Mouse (Mus musculus) liver, postnatal 0 days (tissue): ENCODE results near the gene Gcgr. TPM values are rescaled to one million over a fixed set of nuclear protein-coding genes. Genes with fewer than 3 reads are reported as not detected.
A peak's percentile ranks its signal among the peaks of the same experiment; 100 is the strongest.

ENCODE experiments used
- ATAC-seq: fragments of 200-750 bp; cut with Nextera tagmentation; 2 replicates; pipeline ENCODE4 v1.8.0; 2017; ENCODE audit warnings: mild to moderate bottlenecking, moderate library complexity
- DNase-seq: peaks from one replicate; pipeline ENCODE4 v3.0.0-alpha.2; 2016
- H3K27ac ChIP-seq: fragments of 300-500 bp; sonication (generic); 2 replicates; pipeline ENCODE4 v1.5.1; 2014; ENCODE audit warnings: antibody characterized with exemption, moderate library complexity, mild to moderate bottlenecking, low read depth
- H3K27me3 ChIP-seq: fragments of 300-500 bp; sonication (generic); 2 replicates; pipeline ENCODE4 v1.6.1; 2014; ENCODE audit warnings: low read length, control low read depth, mixed read lengths; ENCODE audit not compliant: insufficient read depth
- H3K36me3 ChIP-seq: fragments of 300-500 bp; sonication (generic); replicated peaks from 2 replicates; pipeline ENCODE4 v1.6.1; 2014; ENCODE audit warnings: mild to moderate bottlenecking, control low read depth, low read length, moderate library complexity, mixed read lengths; ENCODE audit not compliant: insufficient read depth
- H3K4me1 ChIP-seq: fragments of 300-500 bp; sonication (generic); 2 replicates; pipeline ENCODE4 v1.6.1; 2014; ENCODE audit warnings: antibody characterized with exemption, mild to moderate bottlenecking, control low read depth; ENCODE audit not compliant: insufficient read depth
- H3K4me2 ChIP-seq: fragments of 300-500 bp; sonication (generic); 2 replicates; pipeline ENCODE4 v1.6.1; 2014; ENCODE audit warnings: low read depth, mild to moderate bottlenecking, low read length, moderate library complexity, mixed read lengths
- H3K4me3 ChIP-seq: fragments of 300-500 bp; sonication (generic); 2 replicates; pipeline ENCODE4 v1.5.1; 2014; ENCODE audit warnings: low read depth, low read length
- H3K9ac ChIP-seq: fragments of 300-500 bp; sonication (generic); replicated peaks from 2 replicates; pipeline ENCODE4 v1.6.1; 2014; ENCODE audit warnings: mild to moderate bottlenecking, moderate library complexity
- H3K9me3 ChIP-seq: fragments of 300-500 bp; sonication (generic); 2 replicates; pipeline ENCODE4 v1.6.1; 2016; ENCODE audit warnings: mild to moderate bottlenecking, control low read depth, low read length, mixed read lengths
- CTCF ChIP-seq: sonication (generic); IDR thresholded peaks from 2 replicates; pipeline ENCODE4 v1.5.1; 2016; ENCODE audit warnings: antibody characterized with exemption, low read depth
- EP300 ChIP-seq: IDR thresholded peaks from 2 replicates; pipeline ENCODE4 v1.6.1; 2016; ENCODE audit warnings: antibody characterized with exemption, low read depth, mild to moderate bottlenecking
- WGBS: fragments of 180-500 bp; shearing (Covaris S2); extraction: QIAGEN DNeasy Blood & Tissue Kit; methylation state at CpG from one replicate; pipeline ENCODE4 v1.1.7; 2014; ENCODE audit not compliant: insufficient replicate concordance; 5-methylcytosine and 5-hydroxymethylcytosine counted together
- polyA plus RNA-seq: library from polyadenylated mRNA; unstranded; fragments of >200 nt; fragmentation: Nextera tagmentation; extraction: Ambion mirVana; gene quantifications from 2 replicates; pipeline ENCODE4 v1.2.1, GENCODE M21; 2015

Gcgr gene
- polyA plus RNA-seq, 1 experiment from 2014 or later, result 66.9 TPM

GRCm38 (mm10) chr11:120500357-120500756 is 30.1 kb upstream of the Gcgr start:
- Histone ChIP-seq H3K27me3 (no peaks in the 10 kb centered on the region), H3K36me3 (peaks cover 8% of the 10 kb centered on the region), H3K27ac (peak overlapping the region; percentile 16), H3K9me3 (no peaks in the 10 kb centered on the region), H3K4me1 (peaks cover 3% of the 10 kb centered on the region; the same call in 1 of the 2 replicates), H3K9ac (peak overlapping the region; percentile 30; the same call in 1 of the 2 replicates), H3K4me3 (no peak overlapping the region), H3K4me2 (no peak overlapping the region)
- ATAC-seq (peak; percentile 56), DNase-seq (peak; percentile 62)
- no peak for TF ChIP-seq CTCF
- TF ChIP-seq EP300, result no peak
- WGBS, result 17% methylated on average over 3 of the region's 3 CpGs

GRCm38 (mm10) chr11:120501018-120501417 is 29.5 kb upstream of the Gcgr start:
- Histone ChIP-seq H3K36me3 (peaks cover 3% of the 10 kb centered on the region), H3K4me3 (no peak overlapping the region), H3K4me1 (peaks cover 3% of the 10 kb centered on the region; the same call in 1 of the 2 replicates), H3K27ac (no peak overlapping the region), H3K9ac (no peak overlapping the region), H3K27me3 (no peaks in the 10 kb centered on the region), H3K4me2 (no peak overlapping the region), H3K9me3 (no peaks in the 10 kb centered on the region)
- ATAC-seq (0 out of 2 replicates have a peak, but pooled peaks have one; percentile 11), DNase-seq (no peak)
- no peak for TF ChIP-seq CTCF
- TF ChIP-seq EP300, result no peak
- 53% methylated on average over 6 of the region's 6 CpGs for WGBS

- H3K4me2 ChIP-seq, result no peak overlapping the region
- ATAC-seq (no peak), DNase-seq (no peak)
- H3K4me3 ChIP-seq, result no peak overlapping the region
- no peaks in the 10 kb centered on the region for H3K9me3 ChIP-seq
- peaks cover 3% of the 10 kb centered on the region; the same call in 1 of the 2 replicates for H3K4me1 ChIP-seq
- no peak overlapping the region for H3K9ac ChIP-seq
- peaks cover 3% of the 10 kb centered on the region for H3K36me3 ChIP-seq
- no peak overlapping the region for H3K27ac ChIP-seq
- WGBS, result 68% methylated on average over 4 of the region's 4 CpGs
- TF ChIP-seq CTCF (no peak), EP300 (no peak)
- H3K27me3 ChIP-seq, result no peaks in the 10 kb centered on the region
Measured at GRCm38 (mm10) chr11:120501701-120502100, 28.8 kb upstream of the Gcgr start.

- H3K4me1 ChIP-seq, result peaks cover 13% of the 10 kb centered on the region
- no peaks in the 10 kb centered on the region for H3K9me3 ChIP-seq
- no peaks in the 10 kb centered on the region for H3K27me3 ChIP-seq
- no peaks in the 10 kb centered on the region for H3K36me3 ChIP-seq
- DNase-seq (no peak), ATAC-seq (peak; percentile 46)
- no peak for TF ChIP-seq EP300
- TF ChIP-seq CTCF, result no peak
- 74% methylated on average over 3 of the region's 3 CpGs for WGBS
- no peak overlapping the region for H3K4me2 ChIP-seq
- H3K4me3 ChIP-seq, result no peak overlapping the region
- H3K27ac ChIP-seq, result peak overlapping the region; percentile 39; the same call in 1 of the 2 replicates
- no peak overlapping the region for H3K9ac ChIP-seq
Measured at GRCm38 (mm10) chr11:120505661-120506060, 24.8 kb upstream of the Gcgr start.

- no peak overlapping the region for H3K27ac ChIP-seq
- peak; percentile 43 for ATAC-seq
Measured at GRCm38 (mm10) chr11:120506899-120507298, 23.6 kb upstream of the Gcgr start.

GRCm38 (mm10) chr11:120507611-120508289 is 22.7 kb upstream of the Gcgr start:
- H3K27me3 ChIP-seq, result no peaks in the 10 kb centered on the region
- no peak overlapping the region for H3K27ac ChIP-seq
- ATAC-seq, result no peak
- no peak overlapping the region for H3K4me2 ChIP-seq
- H3K4me3 ChIP-seq, result no peak overlapping the region
- no peaks in the 10 kb centered on the region for H3K36me3 ChIP-seq
- no peak overlapping the region for H3K9ac ChIP-seq
- no peak for DNase-seq
- no peaks in the 10 kb centered on the region for H3K9me3 ChIP-seq
- WGBS, result 68% methylated on average over 13 of the region's 13 CpGs
- TF ChIP-seq CTCF (no peak), EP300 (no peak)
- H3K4me1 ChIP-seq, result peaks cover 14% of the 10 kb centered on the region

More at GRCm38 (mm10) chr11:120506899-120507298, 23.6 kb upstream of the Gcgr start:
- no peaks in the 10 kb centered on the region for H3K36me3 ChIP-seq
- no peak overlapping the region for H3K9ac ChIP-seq
- H3K9me3 ChIP-seq, result no peaks in the 10 kb centered on the region
- H3K4me2 ChIP-seq, result no peak overlapping the region
- H3K27me3 ChIP-seq, result no peaks in the 10 kb centered on the region
- peaks cover 14% of the 10 kb centered on the region for H3K4me1 ChIP-seq
- TF ChIP-seq EP300 (no peak), CTCF (peak; percentile 63)
- H3K4me3 ChIP-seq, result no peak overlapping the region
- peak; percentile 63 for DNase-seq
- 50% methylated on average over 4 of the region's 4 CpGs for WGBS
